Mouse (Mus musculus): ENCODE measurements around the gene Snd1.

Gene Snd1

GRCm38 (mm10) chr6:28836600-28836999 lies 361.7 kb downstream of the Snd1 start:
- DNase-seq (ENCODE audit: low read depth, low spot score) = peak; percentile 28

DNA sequence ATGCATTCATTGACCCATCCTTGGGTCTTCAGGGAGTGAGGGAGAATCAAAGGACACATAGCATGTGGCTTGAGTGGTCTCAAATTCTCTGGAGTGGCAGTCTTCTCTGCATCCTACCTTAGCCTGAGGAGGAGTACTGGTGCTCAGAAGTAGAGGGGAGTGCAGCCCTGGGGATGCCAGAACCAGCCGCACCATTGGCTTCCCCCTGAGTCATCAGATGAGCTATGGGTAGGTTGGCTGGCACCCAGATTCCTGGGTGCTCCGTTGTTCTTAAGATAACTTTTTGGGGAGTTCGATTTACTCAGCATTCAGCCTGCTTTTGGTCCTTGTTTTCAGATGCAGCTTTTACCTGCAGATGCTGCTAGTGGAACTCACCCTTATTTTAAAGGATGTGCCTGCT lies 366.6 kb downstream of the Snd1 start:
- no peak for DNase-seq (ENCODE audit: low read depth, low spot score)

DNA sequence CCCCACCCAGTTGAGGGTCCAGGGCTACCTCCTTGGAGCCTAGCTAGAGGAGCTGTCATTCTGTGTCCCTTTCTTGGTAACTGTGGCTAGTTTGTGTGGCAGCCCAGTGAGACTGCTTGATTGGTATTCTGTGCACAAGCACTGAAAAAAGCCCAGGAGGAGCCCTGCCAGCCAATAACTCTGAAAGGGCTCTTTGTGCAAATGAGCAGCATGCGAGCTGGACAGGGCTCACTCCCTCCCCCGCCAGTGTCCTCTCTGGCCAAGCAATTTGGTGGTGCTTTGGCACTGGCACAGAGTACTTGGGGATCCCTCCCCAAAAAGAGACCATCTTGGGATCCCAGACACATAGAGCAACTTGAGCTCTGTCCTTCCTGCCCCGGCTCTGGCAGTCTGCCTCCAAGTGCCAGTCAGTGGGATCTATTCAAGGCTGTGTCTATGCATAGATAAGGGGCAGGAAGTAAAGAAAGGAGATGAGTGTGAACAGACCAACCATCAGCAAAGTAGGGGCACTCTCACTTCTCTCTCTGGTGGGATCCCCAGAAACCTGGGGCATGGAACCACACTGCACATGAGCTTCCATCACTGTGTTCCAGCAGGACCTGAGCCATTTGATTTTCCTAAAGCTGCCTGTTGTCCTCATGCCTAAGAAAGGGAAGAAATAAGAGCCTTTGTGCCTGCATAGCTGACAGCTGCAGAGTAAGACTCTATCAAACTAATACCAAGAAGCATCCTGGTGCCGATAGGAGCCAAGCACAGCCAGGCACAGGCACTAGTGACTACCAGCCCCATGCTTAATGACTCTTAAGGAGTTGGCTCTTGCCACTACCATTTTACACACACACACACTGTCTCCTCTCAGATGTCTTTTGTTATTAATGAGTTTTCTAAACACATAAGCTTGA lies 367.7 kb downstream of the Snd1 start:
- no peak for DNase-seq (ENCODE audit: low read depth, low spot score)

DNA sequence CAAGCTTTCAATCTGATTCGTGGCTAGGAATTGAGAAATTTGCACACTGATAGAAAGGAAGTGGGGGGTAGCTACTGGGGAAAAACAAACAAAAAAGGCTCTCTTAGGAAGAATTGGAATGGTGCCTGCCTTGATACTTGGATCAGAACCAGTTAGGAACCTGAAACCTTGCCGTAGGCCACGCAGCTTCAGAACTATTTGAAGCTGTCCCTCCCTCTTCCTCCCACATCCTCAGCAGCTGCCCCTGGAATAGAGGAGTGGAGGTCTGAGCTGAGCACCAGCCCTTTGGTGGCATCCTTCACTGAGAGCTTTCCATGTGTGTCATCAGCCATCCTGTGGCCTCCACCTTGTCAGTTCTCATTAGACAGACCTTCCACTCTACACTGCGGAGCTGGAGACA lies 370.7 kb downstream of the Snd1 start:
- no peak for DNase-seq (ENCODE audit: low read depth, low spot score)

GRCm38 (mm10) chr6:28847616-28848015 lies 372.7 kb downstream of the Snd1 start:
- no peak for DNase-seq (ENCODE audit: low read depth, low spot score)

- DNase-seq (ENCODE audit: low read depth, low spot score) = no peak
These were observed 373.4 kb downstream of the Snd1 start for GRCm38 (mm10) chr6:28848285-28848794.

DNA sequence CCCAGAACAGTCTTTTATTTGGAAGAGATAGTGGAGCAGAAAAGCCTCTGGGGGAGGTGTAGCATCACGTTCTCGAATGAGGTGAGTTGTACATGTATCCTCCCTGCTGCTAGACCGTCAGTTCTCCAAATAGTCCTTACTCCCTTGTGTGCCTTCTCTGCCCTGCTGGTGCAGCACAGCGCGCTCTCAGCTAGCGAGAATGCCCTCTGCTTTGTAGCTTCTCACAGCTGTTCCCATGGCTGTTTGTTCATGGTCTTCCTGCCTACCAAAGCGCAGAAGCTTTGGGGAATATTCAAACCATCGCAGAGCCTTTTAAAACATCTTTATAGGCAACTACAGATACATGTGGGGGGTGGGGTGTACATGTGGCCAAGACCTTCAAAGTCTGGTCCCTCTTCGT lies 374.0 kb downstream of the Snd1 start:
- no peak for DNase-seq (ENCODE audit: low read depth, low spot score)

DNA sequence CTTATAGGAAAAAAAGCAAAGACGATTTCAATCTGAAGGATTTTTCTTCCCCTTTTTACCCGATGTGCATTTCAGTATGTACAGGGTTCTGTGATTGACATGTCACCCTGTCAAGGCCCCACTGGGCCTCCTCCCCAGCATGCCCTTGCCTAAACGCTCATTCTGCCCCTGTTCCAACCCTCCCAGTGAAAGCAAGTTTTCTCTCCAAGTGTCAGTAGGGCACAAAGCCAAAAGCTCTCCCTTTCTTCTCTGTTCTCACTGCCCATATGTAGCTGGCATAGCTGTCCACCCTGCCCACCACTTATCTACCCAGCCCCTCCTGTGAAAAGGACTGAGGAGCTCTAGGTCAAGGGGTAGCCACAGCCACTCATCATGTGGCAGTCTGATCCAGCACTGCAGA lies 374.4 kb downstream of the Snd1 start:
- DNase-seq (ENCODE audit: low read depth, low spot score) = no peak

DNA sequence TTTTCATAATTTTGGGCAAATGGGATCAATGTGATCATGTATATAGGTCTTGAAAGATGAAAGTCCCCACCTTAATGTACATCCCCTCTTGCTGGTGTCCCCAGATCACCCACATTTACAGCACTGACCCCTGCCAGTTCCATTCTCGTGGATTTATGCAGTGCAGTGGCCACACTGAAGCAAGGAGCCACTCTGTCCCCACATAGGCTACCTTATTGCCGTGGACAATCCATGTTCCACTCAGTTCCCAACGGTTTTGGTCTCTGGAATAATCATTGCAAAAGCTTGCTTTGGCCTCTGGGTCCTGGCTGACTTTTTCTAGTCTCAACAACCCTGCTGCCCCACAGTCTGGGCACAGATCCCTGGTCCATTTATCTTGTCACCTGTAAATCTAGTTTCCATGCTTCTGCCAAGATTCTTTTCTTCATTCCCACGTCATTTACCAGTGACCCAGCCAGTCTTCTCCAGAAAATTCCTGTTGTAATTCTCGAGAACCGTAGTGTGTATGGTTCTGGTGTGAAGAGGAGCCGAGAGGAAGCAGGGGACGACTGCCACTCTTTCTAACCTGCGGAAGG lies 375.5 kb downstream of the Snd1 start:
- DNase-seq (ENCODE audit: low read depth, low spot score) = no peak

DNA sequence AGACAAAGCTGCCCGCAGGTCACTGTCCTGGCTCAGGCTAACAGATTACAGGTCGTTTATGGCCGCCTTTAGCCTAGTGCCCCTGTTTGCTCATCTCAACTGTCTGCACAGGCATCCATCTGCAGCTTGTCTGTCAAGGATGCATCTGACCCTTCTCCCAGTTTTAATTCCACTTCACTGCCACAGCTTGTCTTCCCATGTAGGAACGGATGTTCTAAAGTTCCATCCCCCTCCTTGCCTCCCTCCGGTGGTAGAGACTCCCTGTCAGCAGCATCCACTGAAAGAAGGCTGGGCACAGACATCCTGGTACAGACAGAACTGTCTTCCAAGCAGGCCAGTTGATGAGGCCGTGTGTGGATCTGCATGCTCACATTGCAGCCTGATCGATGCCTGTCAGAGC lies 377.4 kb downstream of the Snd1 start:
- no peak for DNase-seq (ENCODE audit: low read depth, low spot score)

- no peak for DNase-seq (ENCODE audit: low read depth, low spot score)
These were observed 378.2 kb downstream of the Snd1 start for GRCm38 (mm10) chr6:28853164-28853563.

- DNase-seq (ENCODE audit: low read depth, low spot score) = no peak
These were observed 378.7 kb downstream of the Snd1 start for GRCm38 (mm10) chr6:28853654-28854053.

DNA sequence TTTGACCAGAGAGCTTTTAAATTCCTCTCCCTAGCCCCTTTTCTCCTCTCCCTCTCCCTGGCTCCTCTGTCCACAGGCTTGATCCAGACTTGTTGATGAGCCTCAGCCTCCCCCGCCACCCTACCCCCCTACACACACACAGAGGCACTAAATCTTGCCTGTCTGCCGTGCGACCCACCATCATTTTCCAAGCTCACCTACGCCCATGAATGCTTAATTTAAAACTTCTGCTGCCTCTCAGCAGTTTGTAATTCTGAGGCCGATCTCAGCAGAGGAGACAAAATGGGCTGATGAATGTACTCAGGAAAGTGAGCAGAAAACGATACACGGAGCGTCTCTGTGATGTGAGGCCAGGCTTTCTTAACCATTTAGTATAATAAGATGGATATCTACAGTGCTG lies 379.7 kb downstream of the Snd1 start:
- no peak for DNase-seq (ENCODE audit: low read depth, low spot score)

DNA sequence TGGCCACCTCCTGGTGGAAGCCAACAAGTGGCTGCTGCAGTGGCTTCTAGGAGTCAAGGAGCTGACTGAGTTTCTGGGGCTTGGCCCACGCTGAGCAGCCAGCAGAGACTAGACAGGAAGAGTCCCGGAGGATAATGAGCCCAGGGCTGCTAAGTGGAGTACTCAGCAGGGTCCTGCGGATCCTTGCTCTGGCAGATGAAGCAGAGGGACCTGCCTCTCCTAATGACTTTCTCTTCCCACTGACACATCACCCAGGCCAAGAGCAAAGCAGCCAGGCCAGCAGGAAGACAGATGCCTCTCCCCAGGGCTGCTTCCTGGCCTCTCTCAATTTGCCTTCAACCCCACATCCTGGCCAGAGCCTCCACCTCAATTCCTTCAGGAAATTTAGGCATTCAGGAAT lies 380.5 kb downstream of the Snd1 start:
- peak; percentile 16 for DNase-seq (ENCODE audit: low read depth, low spot score)

DNA sequence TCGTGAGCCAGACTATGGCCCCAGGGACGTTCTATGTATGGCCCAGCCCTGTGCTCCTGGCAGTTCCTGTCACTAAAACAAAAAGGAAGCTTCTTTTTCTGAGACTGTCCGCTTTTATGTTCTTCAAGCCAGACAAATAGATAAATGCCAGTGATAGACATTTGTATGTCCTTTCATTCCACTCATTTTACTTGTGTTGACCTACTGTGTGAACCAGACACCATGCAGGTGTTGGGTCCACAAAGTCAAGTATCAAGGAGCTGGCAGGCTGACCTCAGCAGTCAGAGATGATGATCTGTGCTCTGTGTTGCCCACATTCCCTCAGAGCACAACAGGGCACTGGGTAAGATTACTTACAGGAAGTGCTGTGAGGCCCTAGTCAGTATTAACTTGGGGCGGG lies 381.9 kb downstream of the Snd1 start:
- DNase-seq (ENCODE audit: low read depth, low spot score) = no peak

DNA sequence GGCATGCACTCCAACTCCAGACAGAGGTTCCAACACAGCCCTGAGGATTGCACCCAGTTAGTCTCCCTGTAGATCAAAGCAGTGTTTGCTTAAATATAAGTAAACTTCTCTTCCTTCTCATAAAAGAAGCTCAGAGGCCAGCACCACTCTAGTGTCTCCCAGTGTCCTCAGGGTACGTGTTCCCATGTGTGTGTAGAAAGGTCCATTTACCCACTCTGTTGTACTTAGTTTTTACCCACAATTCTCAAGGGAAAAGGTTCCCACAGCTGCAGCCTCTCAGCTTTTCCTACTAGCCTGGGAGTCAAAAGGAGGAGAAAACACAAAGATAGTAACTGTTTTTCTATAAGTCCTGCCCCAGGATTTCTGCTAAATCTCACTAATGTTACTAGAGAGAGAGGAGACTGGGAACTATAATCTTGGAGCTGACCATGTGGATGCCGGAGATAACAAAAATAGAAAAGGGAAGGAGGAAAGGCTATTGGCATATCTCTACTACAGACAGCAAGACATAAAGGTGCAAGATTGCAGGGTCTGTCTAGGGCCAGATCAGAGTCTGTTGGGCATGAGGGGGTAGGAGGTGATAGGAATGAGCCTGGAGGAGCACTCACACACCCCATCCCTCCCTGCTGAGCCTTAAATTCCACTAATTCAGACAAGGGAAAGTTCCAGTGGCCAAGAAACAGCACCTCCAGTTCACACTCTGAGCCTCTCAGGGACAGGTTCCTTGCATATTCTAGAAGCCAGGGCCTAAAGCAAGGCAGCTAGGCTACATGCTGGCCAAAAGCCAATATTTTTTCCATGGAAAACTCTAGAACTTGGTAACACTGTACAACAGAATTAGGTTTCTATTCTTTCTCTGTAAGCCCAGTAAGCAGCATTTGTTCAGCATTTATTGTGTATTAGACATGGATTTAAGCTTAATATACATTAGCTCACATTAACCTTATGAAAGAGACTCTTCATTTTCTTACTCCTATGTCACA lies 382.6 kb downstream of the Snd1 start:
- no peak for DNase-seq (ENCODE audit: low read depth, low spot score)

- DNase-seq (ENCODE audit: low read depth, low spot score) = no peak
These were observed 384.2 kb downstream of the Snd1 start for GRCm38 (mm10) chr6:28859094-28859493.

- DNase-seq (ENCODE audit: low read depth, low spot score) = no peak
These were observed 385.5 kb downstream of the Snd1 start for GRCm38 (mm10) chr6:28860450-28860849.

- no peak for DNase-seq (ENCODE audit: low read depth, low spot score)
These were observed 386.0 kb downstream of the Snd1 start for GRCm38 (mm10) chr6:28860922-28861321.

GRCm38 (mm10) chr6:28862304-28862703 lies 387.4 kb downstream of the Snd1 start:
- no peak for DNase-seq (ENCODE audit: low read depth, low spot score)

GRCm38 (mm10) chr6:28864684-28865083 lies 389.7 kb downstream of the Snd1 start:
- DNase-seq (ENCODE audit: low read depth, low spot score) = no peak

DNA sequence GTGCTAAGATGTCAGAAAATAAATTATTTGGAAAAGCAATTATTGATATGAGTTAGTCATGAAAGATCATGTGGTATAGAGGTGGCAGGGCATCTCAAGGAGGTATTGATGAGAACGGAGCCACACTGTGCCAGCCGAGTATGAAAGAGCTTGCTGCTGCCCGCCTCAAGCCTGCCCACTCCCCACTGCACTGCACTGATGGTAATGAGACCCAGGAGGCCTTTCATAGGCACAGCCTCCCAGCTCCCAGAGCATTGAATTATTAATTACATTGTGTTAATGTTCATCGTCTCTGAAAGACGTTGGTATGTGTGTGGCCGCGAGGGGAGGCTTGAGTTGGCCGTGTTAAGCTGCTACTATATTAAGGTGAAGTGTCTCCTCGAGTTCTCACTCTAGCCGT lies 390.2 kb downstream of the Snd1 start:
- DNase-seq (ENCODE audit: low read depth, low spot score) = no peak

All from R1 (cell line).